Mouse (Mus musculus) adrenal gland, adult 8-10 months (tissue): Measurements from ENCODE around the gene Slc22a13. TPM values are rescaled to one million over a fixed set of nuclear protein-coding genes. Genes with fewer than 3 reads are reported as not detected.

Experiments
- total RNA-seq, 4 experiments: library from RNA; stranded (reverse); gene quantifications; 2 replicates each; pipeline ENCODE4 v1.2.4; 2022

Slc22a13 gene
- total RNA-seq, 4 experiments from 2014 or later = not detected

Other genes starting within 250 kb of the Slc22a13 start
- 1 to 10 TPM; 2.4 to 4.6 (median 4.4) TPM for gene Vill, start 156.3 kb downstream of the Slc22a13 start, total RNA-seq
- gene Plcd1, start 115.6 kb downstream of the Slc22a13 start, total RNA-seq = 10 to 100 TPM in 2 of 4 experiments, 1 to 10 TPM in 2; 8.5 to 19.9 (median 13.2) TPM
- 1 to 10 TPM; 2.2 to 6.6 (median 4.5) TPM for gene Dlec1, start 106.6 kb downstream of the Slc22a13 start, total RNA-seq
- gene Acaa1b, start 52.0 kb downstream of the Slc22a13 start, total RNA-seq = 10 to 100 TPM in 2 of 4 experiments, 1 to 10 TPM in 2; 5.5 to 13.8 (median 9.8) TPM
- gene Gm47289, start 49.9 kb downstream of the Slc22a13 start, total RNA-seq = not detected
- 10 to 100 TPM; 33.7 to 40.6 (median 37.8) TPM for gene Oxsr1, start 113.3 kb upstream of the Slc22a13 start, total RNA-seq
- 100 to 1,000 TPM; 128 to 155 (median 138) TPM for gene Acaa1a, start 130.6 kb upstream of the Slc22a13 start, total RNA-seq
- 10 to 100 TPM; 28.2 to 43.0 (median 31.7) TPM for gene Myd88, start 132.3 kb upstream of the Slc22a13 start, total RNA-seq
- gene Xylb, start 148.3 kb upstream of the Slc22a13 start, total RNA-seq = 1 to 10 TPM in 3 of 4 experiments, under 1 TPM in 1; 0.87 to 2.2 (median 1.5) TPM
- not detected for gene Slc22a14, start 156.5 kb upstream of the Slc22a13 start, total RNA-seq
- gene Acvr2b, start 193.0 kb upstream of the Slc22a13 start, total RNA-seq = 10 to 100 TPM in 2 of 4 experiments, 1 to 10 TPM in 2; 5.7 to 12.7 (median 10.7) TPM
- 1 to 10 TPM; 4.6 to 5.9 (median 4.9) TPM for gene Exog, start 235.8 kb upstream of the Slc22a13 start, total RNA-seq